Mouse (Mus musculus) megakaryocyte, embryonic 14.5 days (primary cell): ENCODE measurements around the gene Cdk5rap2. TPM values are rescaled to one million over a fixed set of nuclear protein-coding genes. Genes with fewer than 3 reads are reported as not detected.

Experiments used
- H3K27me3 ChIP-seq: replicated peaks from 2 replicates; pipeline ENCODE3; 2012; ENCODE audit warnings: inconsistent platforms
- H3K36me3 ChIP-seq: replicated peaks from 2 replicates; pipeline ENCODE3; 2012; ENCODE audit warnings: low read length, inconsistent platforms, mixed read lengths
- H3K4me1 ChIP-seq: 2 replicates; pipeline ENCODE4 v1.6.1; 2012; ENCODE audit warnings: inconsistent platforms
- H3K4me3 ChIP-seq: replicated peaks from 2 replicates; pipeline ENCODE3; 2012; ENCODE audit warnings: moderate library complexity, mild to moderate bottlenecking, inconsistent platforms
- H3K9me3 ChIP-seq: 2 replicates; pipeline ENCODE4 v1.6.1; 2012; ENCODE audit warnings: inconsistent platforms
- FLI1 ChIP-seq: IDR thresholded peaks from 2 replicates; pipeline ENCODE4 v1.6.1; 2012; ENCODE audit warnings: low read length, inconsistent platforms, mixed read lengths
- GATA1 ChIP-seq: IDR thresholded peaks from 3 replicates; pipeline ENCODE4 v1.6.1; 2012; ENCODE audit warnings: mixed read lengths, low read length, inconsistent platforms, borderline replicate concordance
- polyA plus RNA-seq: library from polyadenylated mRNA; stranded (reverse); fragments of >175 nt; gene quantifications from 2 replicates; pipeline ENCODE4 v1.2.3, GENCODE M21; 2012; ENCODE audit warnings: low replicate concordance; ENCODE audit not compliant: insufficient read depth

Cdk5rap2 gene
- polyA plus RNA-seq, 1 experiment: 67.9 TPM

GRCm38 (mm10) chr4:70267213-70267906 lies 142.9 kb downstream of the Cdk5rap2 start:
- H3K36me3 ChIP-seq: peaks cover 66% of the 10 kb centered on the region
- TF ChIP-seq GATA1 (no peak), FLI1 (no peak)
- H3K4me1 ChIP-seq: peaks cover 21% of the 10 kb centered on the region
- H3K27me3 ChIP-seq: no peaks in the 10 kb centered on the region
- no peaks in the 10 kb centered on the region for H3K9me3 ChIP-seq
- H3K4me3 ChIP-seq: no peak overlapping the region

DNA sequence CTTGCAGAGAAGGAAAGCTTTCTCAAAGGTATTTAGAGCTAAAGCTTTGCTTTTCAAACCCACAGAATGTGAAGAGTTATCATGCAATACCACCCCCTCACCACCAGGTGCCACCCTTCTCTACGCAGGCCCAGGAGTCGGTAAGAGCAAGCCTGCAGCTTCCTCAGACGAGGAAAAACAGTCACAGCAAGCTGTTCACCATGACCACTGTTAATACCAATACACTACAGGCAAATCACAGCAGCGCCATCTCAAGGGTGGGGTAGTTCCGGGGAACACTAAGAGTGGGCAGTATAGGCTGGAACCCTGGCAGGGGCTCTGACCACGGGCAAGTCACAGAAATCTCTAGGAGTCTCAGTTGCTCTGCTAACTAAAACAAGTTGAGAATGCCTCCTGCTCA lies 145.0 kb downstream of the Cdk5rap2 start:
- Histone ChIP-seq H3K27me3 (no peaks in the 10 kb centered on the region), H3K36me3 (peaks cover 56% of the 10 kb centered on the region)

GRCm38 (mm10) chr4:70262850-70263249 lies 147.4 kb downstream of the Cdk5rap2 start:
- Histone ChIP-seq H3K27me3 (no peaks in the 10 kb centered on the region), H3K4me3 (no peak overlapping the region), H3K36me3 (peaks cover 51% of the 10 kb centered on the region), H3K4me1 (peaks cover 66% of the 10 kb centered on the region), H3K9me3 (no peaks in the 10 kb centered on the region)
- TF ChIP-seq FLI1 (no peak), GATA1 (no peak)

More for the DNA sequence above, 145.0 kb downstream of the Cdk5rap2 start:
- H3K4me1 ChIP-seq: peaks cover 42% of the 10 kb centered on the region
- no peaks in the 10 kb centered on the region for H3K9me3 ChIP-seq
- TF ChIP-seq FLI1: no peak
- TF ChIP-seq GATA1: no peak
- no peak overlapping the region for H3K4me3 ChIP-seq

DNA sequence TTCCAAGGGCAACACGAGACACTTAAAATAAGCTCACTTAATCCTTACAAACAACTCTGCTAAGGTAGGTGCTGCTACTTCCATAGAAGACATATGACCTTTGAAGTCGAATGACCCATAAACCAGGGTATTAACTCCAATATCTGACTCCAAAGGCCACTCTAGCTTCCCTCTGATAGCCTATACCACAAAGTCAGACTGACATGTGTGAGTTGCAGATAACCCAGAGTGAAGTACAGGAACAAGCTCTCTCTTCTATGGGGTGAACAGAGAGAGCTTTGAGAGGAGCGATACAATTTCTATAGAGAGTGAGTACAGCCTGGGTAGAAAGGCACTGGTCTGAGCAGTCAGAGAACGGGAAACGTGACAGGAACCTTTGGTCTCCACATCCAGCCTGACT lies 148.9 kb downstream of the Cdk5rap2 start:
- H3K9me3 ChIP-seq: no peaks in the 10 kb centered on the region
- peaks cover 70% of the 10 kb centered on the region for H3K4me1 ChIP-seq
- H3K27me3 ChIP-seq: no peaks in the 10 kb centered on the region
- TF ChIP-seq FLI1 (no peak), GATA1 (no peak)
- no peak overlapping the region for H3K4me3 ChIP-seq
- H3K36me3 ChIP-seq: peaks cover 50% of the 10 kb centered on the region

- Histone ChIP-seq H3K4me1 (peaks cover 70% of the 10 kb centered on the region), H3K9me3 (no peaks in the 10 kb centered on the region), H3K4me3 (no peak overlapping the region), H3K27me3 (no peaks in the 10 kb centered on the region), H3K36me3 (peaks cover 52% of the 10 kb centered on the region)
- TF ChIP-seq GATA1 (no peak), FLI1 (no peak)
These were observed 149.8 kb downstream of the Cdk5rap2 start for GRCm38 (mm10) chr4:70260419-70260807.

- Histone ChIP-seq H3K9me3 (no peaks in the 10 kb centered on the region), H3K4me1 (peaks cover 70% of the 10 kb centered on the region), H3K27me3 (no peaks in the 10 kb centered on the region), H3K36me3 (peaks cover 53% of the 10 kb centered on the region), H3K4me3 (no peak overlapping the region)
- TF ChIP-seq FLI1 (no peak), GATA1 (no peak)
These were observed 150.4 kb downstream of the Cdk5rap2 start for GRCm38 (mm10) chr4:70259726-70260418.

GRCm38 (mm10) chr4:70258826-70259225 lies 151.4 kb downstream of the Cdk5rap2 start:
- Histone ChIP-seq H3K9me3 (no peaks in the 10 kb centered on the region), H3K4me1 (peaks cover 63% of the 10 kb centered on the region), H3K36me3 (peaks cover 54% of the 10 kb centered on the region), H3K27me3 (no peaks in the 10 kb centered on the region), H3K4me3 (no peak overlapping the region)
- TF ChIP-seq FLI1 (no peak), GATA1 (no peak)

DNA sequence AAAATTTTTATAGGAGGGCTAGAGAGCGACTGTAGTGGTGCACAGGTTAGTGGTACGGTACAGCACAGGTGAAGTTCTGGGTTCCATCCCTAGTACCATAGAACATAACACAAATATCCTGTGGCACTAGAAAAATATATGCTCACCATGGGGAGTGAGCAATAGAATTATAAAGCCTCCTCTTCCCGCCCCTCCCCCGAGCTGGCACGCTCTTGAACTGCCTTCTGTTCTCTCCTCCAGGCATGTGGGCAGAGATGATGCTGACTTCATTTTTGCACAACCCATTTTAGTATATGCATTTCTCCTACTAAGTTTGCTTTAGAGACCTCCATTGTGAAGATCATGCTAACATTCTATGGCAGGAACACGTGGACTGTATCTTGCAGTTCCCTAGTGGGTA lies 152.0 kb downstream of the Cdk5rap2 start:
- no peaks in the 10 kb centered on the region for H3K27me3 ChIP-seq
- H3K4me1 ChIP-seq: peaks cover 57% of the 10 kb centered on the region
- H3K9me3 ChIP-seq: no peaks in the 10 kb centered on the region
- no peak for TF ChIP-seq GATA1
- no peak for TF ChIP-seq FLI1
- peaks cover 54% of the 10 kb centered on the region for H3K36me3 ChIP-seq
- H3K4me3 ChIP-seq: no peak overlapping the region

DNA sequence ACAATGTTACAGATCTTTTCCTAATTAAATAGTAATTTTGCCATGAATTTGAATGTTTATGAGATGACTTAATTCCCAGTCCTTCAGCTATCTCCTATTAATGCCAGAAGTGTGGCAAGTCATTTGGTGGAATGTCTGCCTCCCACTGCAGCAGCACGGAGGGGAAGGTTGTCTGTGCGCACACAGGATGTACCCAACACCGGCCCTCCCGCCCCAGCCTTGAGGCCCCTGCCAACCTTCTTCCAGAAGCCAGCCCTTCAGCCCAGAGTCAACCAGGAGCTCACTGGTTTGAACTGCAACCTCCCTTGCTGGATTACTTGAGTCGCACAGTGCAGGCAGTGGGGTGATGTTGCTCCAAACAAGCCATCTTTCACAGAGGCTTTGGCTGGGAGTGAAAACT lies 158.5 kb downstream of the Cdk5rap2 start:
- H3K9me3 ChIP-seq: no peaks in the 10 kb centered on the region
- H3K27me3 ChIP-seq: no peaks in the 10 kb centered on the region
- H3K36me3 ChIP-seq: peaks cover 55% of the 10 kb centered on the region
- no peak for TF ChIP-seq GATA1
- no peak for TF ChIP-seq FLI1
- no peak overlapping the region for H3K4me3 ChIP-seq
- no peaks in the 10 kb centered on the region for H3K4me1 ChIP-seq

- Histone ChIP-seq H3K9me3 (no peaks in the 10 kb centered on the region), H3K4me1 (peaks cover 3% of the 10 kb centered on the region; the same call in 1 of the 2 replicates), H3K27me3 (no peaks in the 10 kb centered on the region), H3K36me3 (peaks cover 67% of the 10 kb centered on the region), H3K4me3 (no peak overlapping the region)
- TF ChIP-seq FLI1 (no peak), GATA1 (no peak)
These were observed 164.5 kb downstream of the Cdk5rap2 start for GRCm38 (mm10) chr4:70245706-70246105.
